Mouse (Mus musculus) lung, postnatal 36 days (tissue): ENCODE results near the gene Trib2.

Source experiments
- DNase-seq: peaks from one replicate; pipeline ENCODE4 v3.0.0; 2022; ENCODE audit warnings: mixed read lengths

Gene Trib2

GRCm38 (mm10) chr12:15760684-15761083 lies 56.0 kb downstream of the Trib2 start:
- no peak for DNase-seq

- no peak for DNase-seq
Observed at GRCm38 (mm10) chr12:15758866-15759265, 57.9 kb downstream of the Trib2 start.

- no peak for DNase-seq
Observed at GRCm38 (mm10) chr12:15757351-15757750, 59.4 kb downstream of the Trib2 start.

GRCm38 (mm10) chr12:15755030-15755690 lies 61.6 kb downstream of the Trib2 start:
- DNase-seq: no peak

- DNase-seq: no peak
Observed at GRCm38 (mm10) chr12:15754602-15755001, 62.1 kb downstream of the Trib2 start.

- no peak for DNase-seq
Observed at GRCm38 (mm10) chr12:15749646-15750195, 67.0 kb downstream of the Trib2 start.

- DNase-seq: peak; percentile 29
Observed at GRCm38 (mm10) chr12:15745752-15746151, 71.0 kb downstream of the Trib2 start.
